Mouse (Mus musculus) left cerebral cortex, postnatal 14 days (tissue): ENCODE results near the gene Ifi47. TPM values are rescaled to one million over a fixed set of nuclear protein-coding genes. Genes with fewer than 3 reads are reported as not detected.

Source experiments
- DNase-seq, 2 experiments: peaks; one replicate each; pipeline ENCODE4 v3.0.0; 2021 to 2022; ENCODE audit warnings: low spot score in 2 of 2, mixed read lengths in 1 of 2
- intact Hi-C: fragments of 180-260 bp; cut with DNase I; formaldehyde crosslinking; loops from one replicate; pipeline ENCODE4 v1.15.1; 2025
- total RNA-seq, 2 experiments: library from RNA; stranded (reverse); gene quantifications; 2 replicates each; pipeline ENCODE4 v1.2.3; 2021

Gene Ifi47
- total RNA-seq, 2 experiments from 2014 or later: 0.57 to 0.62 TPM

DNA sequence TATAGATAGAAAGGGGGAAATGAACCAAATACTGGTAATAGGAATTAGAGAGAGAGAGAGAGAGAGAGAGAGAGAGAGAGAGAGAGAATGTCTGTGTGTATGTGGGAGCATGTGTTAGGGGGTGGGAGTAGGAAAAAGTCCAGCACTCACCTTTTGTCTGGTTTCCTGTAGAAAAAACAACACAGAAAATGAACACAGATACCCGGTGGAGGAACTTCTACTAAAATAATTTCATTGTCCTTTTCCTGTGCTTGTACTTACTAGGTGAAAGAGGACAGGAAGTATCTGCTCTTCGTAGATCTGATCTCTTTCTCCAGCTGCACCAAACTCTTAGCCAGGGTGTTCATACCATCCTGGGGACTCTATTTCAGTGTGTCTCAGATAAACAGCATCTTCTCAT is 37.8 kb downstream of the Ifi47 start:
- intact Hi-C loops: loop anchor here (5.0 kb wide), 1 partner anchor 158 kb away; no protein-coding TSS in a partner anchor
- DNase-seq: no peak

DNA sequence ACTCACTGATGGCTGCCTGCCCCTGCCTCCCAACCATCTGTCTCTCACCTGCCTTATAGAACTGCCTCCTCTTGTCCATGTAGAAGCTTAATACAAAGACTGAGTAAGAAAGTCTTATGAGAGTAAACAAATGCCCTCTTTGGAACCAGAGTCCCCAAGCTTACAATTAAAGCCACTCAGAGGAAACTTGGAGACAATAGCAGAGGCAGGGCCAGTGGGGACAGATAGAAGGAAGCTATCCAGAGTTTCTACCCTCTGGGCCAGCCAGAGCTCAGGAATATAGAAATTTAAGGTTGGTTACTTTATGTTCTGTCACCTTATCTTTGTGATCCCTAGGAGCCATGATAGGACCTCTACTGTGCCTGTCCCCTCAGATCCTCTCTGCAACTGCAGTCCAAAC is 38.4 kb downstream of the Ifi47 start, which contains the start of gene Olfr1396:
Olfr1396 (minus strand) TSS at position 101 of the 400 bp plus-strand sequence.
- intact Hi-C loops: loop anchor here (5.0 kb wide), 1 partner anchor 158 kb away; no protein-coding TSS in a partner anchor
- no peak for DNase-seq

DNA sequence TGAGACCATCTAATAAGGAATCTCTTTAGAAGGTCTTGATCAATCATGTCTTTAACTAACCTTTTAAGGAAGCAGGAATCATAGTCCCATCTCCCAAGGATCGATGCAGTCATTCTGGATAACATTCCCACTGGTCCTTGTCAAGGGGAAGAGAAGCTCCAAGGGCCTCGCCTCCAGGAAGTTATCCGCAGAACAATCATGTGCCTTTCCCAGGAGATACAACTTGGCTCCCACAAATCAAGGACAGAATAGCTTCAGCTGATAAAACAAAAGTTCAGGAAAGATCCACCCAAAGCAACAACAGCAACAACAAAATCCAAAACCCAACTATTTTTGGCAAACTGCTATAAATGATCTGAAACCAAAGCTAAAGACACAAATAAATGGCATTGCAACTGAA is 43.2 kb downstream of the Ifi47 start:
- intact Hi-C loops: no loop called here
- no peak for DNase-seq

DNA sequence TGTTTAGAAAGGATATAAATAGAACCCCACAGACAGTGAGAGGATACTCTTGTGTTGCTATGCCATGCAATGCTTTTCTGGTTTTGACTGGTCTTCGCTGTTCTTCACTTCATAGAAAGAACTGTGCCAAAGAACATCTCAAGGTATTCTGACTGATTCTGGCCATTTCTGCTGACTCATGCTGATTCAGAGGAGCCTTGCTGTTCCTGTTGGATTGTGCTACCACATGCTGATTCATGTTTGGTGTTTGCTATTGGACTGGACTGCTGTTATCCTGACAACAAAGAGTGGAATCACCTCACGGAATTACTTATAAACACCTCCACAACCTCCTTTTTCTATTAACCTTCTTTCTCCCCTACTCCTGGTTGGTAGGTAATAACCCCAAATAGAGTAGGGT is 47.8 kb downstream of the Ifi47 start:
- intact Hi-C loops: no loop called here
- DNase-seq: peak in 1 of 2 experiments; percentile 45

DNA sequence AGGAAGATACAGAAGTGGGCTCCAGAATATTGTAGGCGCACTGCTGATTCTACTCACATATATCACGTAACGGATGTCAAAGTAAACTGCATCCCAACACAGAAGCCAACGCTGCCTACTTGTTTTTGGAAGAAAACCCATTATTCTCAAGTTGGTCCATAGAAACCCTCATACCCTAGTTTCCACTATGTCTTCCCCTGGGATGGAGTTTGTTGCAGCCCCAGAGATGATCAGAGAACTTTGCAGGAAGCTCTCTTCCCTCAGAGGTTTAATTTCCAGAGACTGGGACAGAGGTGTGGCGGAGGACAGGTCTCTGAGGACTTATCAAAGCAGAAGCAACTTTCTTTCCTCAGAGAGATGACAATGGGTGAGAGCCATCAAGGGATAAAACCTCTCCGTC is 65.6 kb downstream of the Ifi47 start, which contains the start of gene Olfr1395:
Olfr1395 (plus strand) TSS at position 301 of the 400 bp plus-strand sequence.
- DNase-seq: no peak
- intact Hi-C loops: no loop called here

Other genes with a start within 250 kb of the Ifi47 start
- 1 to 10 TPM; 1.2 to 1.6 TPM for gene Gm12184, start 249.9 kb upstream of the Ifi47 start, total RNA-seq
- gene Irgm1, start 204.9 kb upstream of the Ifi47 start, total RNA-seq: 1 to 10 TPM; 3.7 TPM
- under 1 TPM in 1 of 2 experiments, not detected in 1; 0.29 TPM for gene Gm5431, start 174.4 kb upstream of the Ifi47 start, total RNA-seq
- under 1 TPM in 1 of 2 experiments, not detected in 1; 0.70 TPM for gene Psme2b, start 130.4 kb upstream of the Ifi47 start, total RNA-seq
- not detected for gene Olfr56, start 97.7 kb upstream of the Ifi47 start, total RNA-seq
- gene 9930111J21Rik1, start 97.2 kb upstream of the Ifi47 start, total RNA-seq: 1 to 10 TPM in 1 of 2 experiments, under 1 TPM in 1; 0.94 to 1.1 TPM
- gene Gm12185, start 84.4 kb upstream of the Ifi47 start, total RNA-seq: under 1 TPM in 1 of 2 experiments, not detected in 1; 0.06 TPM
- gene Tgtp1, start 82.4 kb upstream of the Ifi47 start, total RNA-seq: not detected
- 1 to 10 TPM; 1.6 TPM for gene 9930111J21Rik2, start 25.3 kb upstream of the Ifi47 start, total RNA-seq
- under 1 TPM in 1 of 2 experiments, not detected in 1; 0.17 TPM for gene Tgtp2, start 12.4 kb upstream of the Ifi47 start, total RNA-seq
- gene Olfr1396, start 38.3 kb downstream of the Ifi47 start, total RNA-seq: not detected
- not detected for gene Olfr1395, start 65.7 kb downstream of the Ifi47 start, total RNA-seq
- not detected for gene Olfr1394, start 77.8 kb downstream of the Ifi47 start, total RNA-seq
- under 1 TPM; 0.17 to 0.22 TPM for gene Btnl9, start 110.6 kb downstream of the Ifi47 start, total RNA-seq
- gene Zfp62, start 126.7 kb downstream of the Ifi47 start, total RNA-seq: 10 to 100 TPM; 36.9 to 39.5 TPM
- gene Mgat1, start 167.6 kb downstream of the Ifi47 start, total RNA-seq: 10 to 100 TPM; 57.8 to 72.4 TPM
- gene Olfr1393, start 201.7 kb downstream of the Ifi47 start, total RNA-seq: under 1 TPM in 1 of 2 experiments, not detected in 1; 0.13 TPM
- under 1 TPM in 1 of 2 experiments, not detected in 1; 0.19 TPM for gene Olfr1392, start 208.7 kb downstream of the Ifi47 start, total RNA-seq
- gene Olfr10, start 228.2 kb downstream of the Ifi47 start, total RNA-seq: not detected
- gene Olfr1391, start 246.2 kb downstream of the Ifi47 start, total RNA-seq: not detected